Mouse (Mus musculus): ENCODE data around the gene Gdpd5. TPM values are rescaled to one million over a fixed set of nuclear protein-coding genes. Genes with fewer than 3 reads are reported as not detected.

The Gdpd5 gene
- total and polyA plus RNA-seq, 3 experiments = 0.15 to 0.26 TPM; not detected in 1

DNA sequence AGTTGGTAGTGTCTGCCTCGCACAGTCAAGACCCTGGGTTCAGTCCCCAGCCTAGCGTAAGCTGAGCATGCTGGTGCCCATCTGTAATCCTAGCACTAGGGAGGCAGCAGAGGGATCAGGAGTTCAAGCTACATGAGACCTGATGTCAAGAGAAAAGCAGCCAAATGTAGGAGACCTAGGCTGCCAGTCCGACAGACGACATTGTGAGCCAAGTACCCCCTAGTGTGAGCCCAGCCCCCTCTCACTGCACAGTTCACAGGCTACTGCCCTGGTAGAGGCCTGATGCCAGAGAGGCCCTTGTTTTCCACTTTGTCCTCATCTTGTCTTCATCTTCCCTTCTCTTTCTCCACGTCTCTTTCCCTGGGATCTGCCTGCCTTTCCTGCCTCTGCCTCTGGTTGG lies 66.1 kb downstream of the Gdpd5 start:
- Histone ChIP-seq H3K9me3 (replicated peaks; ENCODE audit: insufficient read depth, low read length) (no peaks in the 10 kb centered on the region), H3K36me3 (ENCODE audit: control insufficient read depth in 1 of 2, insufficient read depth in 2 of 2, low read length in 2 of 2) (no peaks in the 10 kb centered on the region), H3K9ac (ENCODE audit: control insufficient read depth, low read depth, low read length, poor library complexity, severe bottlenecking) (no peak overlapping the region), H3K4me1 (ENCODE audit: control insufficient read depth in 1 of 2, insufficient read depth in 2 of 2, low read length in 2 of 2) (peaks cover 0 to 15% of the 10 kb centered on the region in 2 experiments; a peak in 2 of 4 replicates), H3K27me3 (ENCODE audit: control insufficient read depth in 1 of 2, insufficient read depth in 2 of 2, low read length in 2 of 2) (no peaks in the 10 kb centered on the region; a peak in 1 of 4 replicates), H3K27ac (ENCODE audit: control insufficient read depth, low read depth, low read length) (no peak overlapping the region), H3K4me3 (ENCODE audit: control insufficient read depth in 1 of 2, insufficient read depth in 1 of 2, low read depth in 2 of 2, low read length in 2 of 2) (no peak overlapping the region), H3K79me2 (ENCODE audit: control insufficient read depth, insufficient read depth, low read length, poor library complexity) (no peaks in the 10 kb centered on the region)
- no peak for DNase-seq (ENCODE audit: low read depth, low spot score)
- no peak for TF ChIP-seq MEF2A (IDR thresholded peaks at IDR 0.05; ENCODE audit: extremely low read depth, insufficient replicate concordance, low read depth, low read length, poor library complexity, severe bottlenecking)
- TF ChIP-seq JUND (IDR thresholded peaks at IDR 0.05; ENCODE audit: low read depth, low read length) = no peak
- no peak for TF ChIP-seq RCOR1 (IDR thresholded peaks at IDR 0.05; ENCODE audit: low read depth, low read length)
- TF ChIP-seq MAX (IDR thresholded peaks at IDR 0.05; ENCODE audit: low read length) = no peak
- no peak for TF ChIP-seq ZC3H11A (IDR thresholded peaks at IDR 0.05; ENCODE audit: low read depth, low read length)
- no peak for TF ChIP-seq ETS1 (IDR thresholded peaks at IDR 0.05; ENCODE audit: low read depth, low read length)
- no peak for TF ChIP-seq MAZ (IDR thresholded peaks at IDR 0.05; ENCODE audit: low read depth, low read length)
- TF ChIP-seq USF1 (IDR thresholded peaks at IDR 0.05; ENCODE audit: low read depth, low read length) = no peak
- TF ChIP-seq USF2 (IDR thresholded peaks at IDR 0.05; ENCODE audit: borderline replicate concordance in 1 of 2, insufficient read depth in 1 of 2, low read depth in 1 of 2, low read length in 2 of 2) = no peak
- no peak for TF ChIP-seq HCFC1 (IDR thresholded peaks at IDR 0.05; ENCODE audit: low read depth, low read length)
- TF ChIP-seq TAL1 (IDR thresholded peaks at IDR 0.05; ENCODE audit: low read length) = no peak
- TF ChIP-seq CHD1 (IDR thresholded peaks at IDR 0.05; ENCODE audit: low read depth, low read length) = no peak
- no peak for TF ChIP-seq NELFE (IDR thresholded peaks at IDR 0.05; ENCODE audit: low read depth, low read length)

DNA sequence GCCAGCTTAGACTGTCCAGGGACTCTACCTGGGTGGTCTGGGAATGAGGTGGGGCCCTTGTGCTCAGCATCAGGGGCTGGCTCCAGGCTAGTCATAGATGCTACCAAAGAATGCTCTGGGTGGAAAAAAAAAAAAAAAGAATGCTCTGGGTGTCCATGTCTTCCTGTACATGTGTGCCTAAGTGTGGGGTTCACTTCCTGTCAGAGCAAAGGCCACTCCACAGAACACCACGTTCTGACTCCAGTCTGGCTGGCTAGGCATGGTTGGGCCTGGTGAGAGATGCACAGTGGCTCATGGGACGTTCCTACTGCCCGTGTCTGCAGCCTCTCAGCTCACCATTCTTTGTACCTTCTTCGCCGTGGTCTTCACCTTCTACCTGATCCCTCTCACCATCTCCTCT lies 67.4 kb downstream of the Gdpd5 start:
- Histone ChIP-seq H3K27ac (ENCODE audit: control insufficient read depth, low read depth, low read length) (no peak overlapping the region), H3K9me3 (replicated peaks; ENCODE audit: insufficient read depth, low read length) (no peaks in the 10 kb centered on the region), H3K4me3 (ENCODE audit: control insufficient read depth in 1 of 2, insufficient read depth in 1 of 2, low read depth in 2 of 2, low read length in 2 of 2) (no peak overlapping the region), H3K36me3 (ENCODE audit: control insufficient read depth in 1 of 2, insufficient read depth in 2 of 2, low read length in 2 of 2) (no peaks in the 10 kb centered on the region), H3K79me2 (ENCODE audit: control insufficient read depth, insufficient read depth, low read length, poor library complexity) (no peaks in the 10 kb centered on the region), H3K9ac (ENCODE audit: control insufficient read depth, low read depth, low read length, poor library complexity, severe bottlenecking) (no peak overlapping the region), H3K27me3 (ENCODE audit: control insufficient read depth in 1 of 2, insufficient read depth in 2 of 2, low read length in 2 of 2) (no peaks in the 10 kb centered on the region), H3K4me1 (ENCODE audit: control insufficient read depth in 1 of 2, insufficient read depth in 2 of 2, low read length in 2 of 2) (peaks cover 0 to 15% of the 10 kb centered on the region in 2 experiments; a peak in 2 of 4 replicates)
- DNase-seq (ENCODE audit: low read depth, low spot score) = no peak
- no peak for TF ChIP-seq RCOR1 (IDR thresholded peaks at IDR 0.05; ENCODE audit: low read depth, low read length)
- TF ChIP-seq HCFC1 (IDR thresholded peaks at IDR 0.05; ENCODE audit: low read depth, low read length) = no peak
- no peak for TF ChIP-seq MEF2A (IDR thresholded peaks at IDR 0.05; ENCODE audit: extremely low read depth, insufficient replicate concordance, low read depth, low read length, poor library complexity, severe bottlenecking)
- TF ChIP-seq RAD21 (IDR thresholded peaks at IDR 0.05; ENCODE audit: low read depth, low read length) = no peak
- TF ChIP-seq POLR2AphosphoS5 (IDR thresholded peaks at IDR 0.05; ENCODE audit: borderline replicate concordance, low read depth, low read length) = no peak
- TF ChIP-seq NRF1 (IDR thresholded peaks at IDR 0.05; ENCODE audit: insufficient read depth, low read depth, low read length, poor library complexity, severe bottlenecking) = no peak
- TF ChIP-seq JUND (IDR thresholded peaks at IDR 0.05; ENCODE audit: low read depth, low read length) = no peak
- no peak for TF ChIP-seq GATA1 (IDR thresholded peaks at IDR 0.05; ENCODE audit: low read depth, low read length)
- TF ChIP-seq E2F4 (IDR thresholded peaks at IDR 0.05; ENCODE audit: borderline replicate concordance, low read depth, low read length) = no peak
- TF ChIP-seq ELF1 (IDR thresholded peaks at IDR 0.05; ENCODE audit: low read depth, low read length) = no peak
- no peak for TF ChIP-seq USF2 (IDR thresholded peaks at IDR 0.05; ENCODE audit: borderline replicate concordance in 1 of 2, insufficient read depth in 1 of 2, low read depth in 1 of 2, low read length in 2 of 2)
